Mouse (Mus musculus) limb, embryonic 11.5 days (tissue): Measurements from ENCODE around the gene Usf2. TPM values are rescaled to one million over a fixed set of nuclear protein-coding genes. Genes with fewer than 3 reads are reported as not detected.

Source experiments
- ATAC-seq: fragments of 200-750 bp; cut with Nextera tagmentation; 2 replicates; pipeline ENCODE4 v1.8.0; 2017; ENCODE audit warnings: low read depth; ENCODE audit not compliant: insufficient number of reproducible peaks, low FRiP score, low TSS enrichment
- DNase-seq: peaks from one replicate; pipeline ENCODE4 v3.0.0-alpha.2; 2015; ENCODE audit warnings: low spot score
- H3K27ac ChIP-seq: fragments of 300-500 bp; sonication (generic); replicated peaks from 2 replicates; pipeline ENCODE4 v1.5.1; 2014; ENCODE audit warnings: low read depth, mild to moderate bottlenecking, low read length
- H3K27me3 ChIP-seq: fragments of 300-500 bp; sonication (generic); 2 replicates; pipeline ENCODE4 v1.6.1; 2014; ENCODE audit warnings: mild to moderate bottlenecking, low read length, mixed read lengths; ENCODE audit not compliant: control insufficient read depth, insufficient read depth
- H3K36me3 ChIP-seq: fragments of 300-500 bp; sonication (generic); 2 replicates; pipeline ENCODE4 v1.6.1; 2014; ENCODE audit warnings: mild to moderate bottlenecking, low read length, moderate library complexity, mixed read lengths; ENCODE audit not compliant: control insufficient read depth, insufficient read depth
- H3K4me1 ChIP-seq: fragments of 300-500 bp; sonication (generic); 2 replicates; pipeline ENCODE4 v1.6.1; 2014; ENCODE audit warnings: low read length, mixed read lengths; ENCODE audit not compliant: control insufficient read depth, insufficient read depth
- H3K4me2 ChIP-seq: fragments of 300-500 bp; sonication (generic); 2 replicates; pipeline ENCODE4 v1.6.1; 2014; ENCODE audit warnings: low read depth, mild to moderate bottlenecking, moderate library complexity; ENCODE audit not compliant: severe bottlenecking
- H3K4me3 ChIP-seq: fragments of 300-500 bp; sonication (generic); 2 replicates; pipeline ENCODE4 v1.5.1; 2014; ENCODE audit warnings: low read depth, low read length
- H3K9ac ChIP-seq: fragments of 300-500 bp; sonication (generic); 2 replicates; pipeline ENCODE4 v1.6.1; 2014; ENCODE audit warnings: mild to moderate bottlenecking, low read length
- H3K9me3 ChIP-seq: fragments of 300-500 bp; sonication (generic); 2 replicates; pipeline ENCODE4 v1.6.1; 2016; ENCODE audit warnings: low read length; ENCODE audit not compliant: control insufficient read depth
- WGBS: fragments of 180-500 bp; shearing (Covaris S2); extraction: QIAGEN DNeasy Blood & Tissue Kit; methylation state at CpG from one replicate; pipeline ENCODE4 v1.1.7; 2014; 5-methylcytosine and 5-hydroxymethylcytosine counted together
- polyA plus RNA-seq: library from polyadenylated mRNA; unstranded; fragments of >200 nt; fragmentation: Nextera tagmentation; extraction: Ambion mirVana; gene quantifications from 2 replicates; pipeline ENCODE4 v1.2.1, GENCODE M21; 2014

Usf2 gene
- polyA plus RNA-seq, 1 experiment from 2014 or later, result 29.7 TPM

DNA sequence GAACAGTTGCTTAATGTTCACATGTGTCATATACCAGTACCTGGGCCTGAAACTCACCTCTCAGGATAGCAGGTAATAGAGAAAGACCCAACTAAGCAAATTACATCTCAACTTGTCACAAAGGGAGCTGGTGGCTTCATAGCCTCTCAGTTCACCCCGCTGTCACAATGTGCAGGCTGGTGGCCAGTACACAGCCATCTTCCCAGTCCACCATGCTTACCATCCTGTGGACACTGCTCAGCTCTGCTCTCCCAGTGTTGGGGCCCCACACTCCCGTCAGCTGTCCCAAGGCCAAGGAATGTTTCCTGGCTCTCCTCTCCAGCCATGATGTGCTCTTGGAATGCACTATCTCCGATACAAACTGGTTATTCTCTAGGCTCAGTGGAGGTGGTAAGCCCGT lies 25.1 kb upstream of the Usf2 start:
- Histone ChIP-seq H3K27me3 (no peaks in the 10 kb centered on the region), H3K9me3 (no peaks in the 10 kb centered on the region), H3K27ac (no peak overlapping the region), H3K4me3 (no peak overlapping the region), H3K9ac (no peak overlapping the region), H3K4me1 (no peaks in the 10 kb centered on the region), H3K36me3 (no peaks in the 10 kb centered on the region), H3K4me2 (no peak overlapping the region)
- DNase-seq (no peak), ATAC-seq (no peak)
- WGBS, result 90% methylated on average over 4 of the region's 4 CpGs

DNA sequence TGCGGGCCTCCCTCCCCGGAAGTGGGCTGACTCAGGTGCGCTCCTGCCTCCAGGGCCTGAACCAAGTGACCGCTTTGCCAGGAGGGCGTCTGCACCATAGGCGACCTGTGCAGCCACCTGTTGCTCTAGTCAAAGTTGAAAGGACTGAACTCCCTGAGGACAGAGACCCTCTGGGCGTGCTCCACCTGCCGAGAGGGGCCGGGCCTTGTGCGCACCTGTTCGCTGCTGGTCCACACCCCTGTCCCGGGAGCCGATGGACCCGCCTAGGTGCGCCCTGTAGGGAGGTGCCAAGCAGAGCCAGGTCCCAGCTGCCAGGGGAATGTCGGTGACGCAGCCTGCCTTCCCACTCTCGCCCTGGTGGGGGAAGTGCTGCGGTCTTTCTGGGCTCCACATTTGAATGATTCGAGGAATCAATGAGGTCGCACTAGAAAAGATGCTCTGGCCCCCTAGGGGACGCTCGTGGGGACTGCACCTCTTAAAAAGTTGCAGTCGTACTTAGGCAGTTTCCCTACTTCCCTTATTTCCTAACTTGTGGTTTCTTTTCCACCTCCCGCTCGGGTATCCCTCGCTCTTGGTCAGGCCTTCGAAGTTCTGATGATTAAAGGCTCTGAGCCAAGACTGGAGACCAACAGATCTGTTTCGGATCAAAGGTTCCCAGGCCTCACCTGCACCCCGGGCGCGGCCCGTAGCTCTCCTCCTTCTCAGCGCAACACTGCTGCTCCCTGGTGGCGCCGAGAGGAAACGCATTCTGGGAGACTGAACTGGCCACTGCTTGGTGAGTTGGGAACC lies 17.1 kb upstream of the Usf2 start, which contains the start of gene Fam187b:
Gene Fam187b (plus strand): TSS at position 290 of the 789 bp plus-strand sequence.
- peak within 1 kb of the TSS; percentile 51 for H3K4me2 ChIP-seq
- H3K4me3 ChIP-seq, result peak within 1 kb of the TSS; percentile 40
- peak; percentile 73 for ATAC-seq
- 0 out of 2 replicates have a peak, but pooled peaks cover 4% of the 10 kb centered on the region for H3K4me1 ChIP-seq
- no peaks in the 10 kb centered on the region for H3K36me3 ChIP-seq
- WGBS, result under 1% methylated on average over 37 of the region's 37 CpGs
- H3K9ac ChIP-seq, result peak within 1 kb of the TSS; percentile 38
- H3K27me3 ChIP-seq, result peaks cover 18% of the 10 kb centered on the region
- H3K27ac ChIP-seq, result no peak within 1 kb of the TSS
- H3K9me3 ChIP-seq, result no peaks in the 10 kb centered on the region
- peak; percentile 92 for DNase-seq

DNA sequence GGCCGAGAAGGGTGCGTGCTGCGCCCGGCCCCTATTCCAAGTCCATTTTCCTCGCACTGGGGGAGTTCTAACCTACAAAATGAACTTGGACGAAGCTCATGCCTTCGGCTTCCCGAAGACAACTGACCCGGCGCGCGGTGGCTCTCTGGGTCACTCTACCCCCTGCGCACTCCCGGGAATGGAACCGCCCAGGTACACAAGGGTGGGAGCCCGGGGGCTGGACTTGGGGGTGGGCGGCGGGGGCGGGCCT lies 16.6 kb upstream of the Usf2 start, which contains the start of gene Lsr:
Gene Lsr (minus strand): TSS at position 214 of the 250 bp plus-strand sequence.
- peak within 1 kb of the TSS; percentile 51 for H3K4me2 ChIP-seq
- H3K27me3 ChIP-seq, result peaks cover 18% of the 10 kb centered on the region
- H3K9me3 ChIP-seq, result no peaks in the 10 kb centered on the region
- H3K4me1 ChIP-seq, result 0 out of 2 replicates have a peak, but pooled peaks cover 4% of the 10 kb centered on the region
- H3K4me3 ChIP-seq, result peak within 1 kb of the TSS; percentile 40
- no peaks in the 10 kb centered on the region for H3K36me3 ChIP-seq
- H3K27ac ChIP-seq, result no peak within 1 kb of the TSS
- WGBS, result under 1% methylated on average over 19 of the region's 19 CpGs
- peak within 1 kb of the TSS; percentile 38 for H3K9ac ChIP-seq
- ATAC-seq (peak; percentile 49), DNase-seq (no peak)

GRCm38 (mm10) chr7:30972426-30973250 lies 16.0 kb upstream of the Usf2 start:
- Histone ChIP-seq H3K4me1 (0 out of 2 replicates have a peak, but pooled peaks cover 4% of the 10 kb centered on the region), H3K4me3 (peak overlapping the region; percentile 40), H3K9me3 (no peaks in the 10 kb centered on the region), H3K9ac (peak overlapping the region; percentile 38), H3K36me3 (no peaks in the 10 kb centered on the region), H3K4me2 (peak overlapping the region; percentile 51), H3K27ac (no peak overlapping the region), H3K27me3 (peaks cover 18% of the 10 kb centered on the region)
- no peak for DNase-seq
- 3% methylated on average over 41 of the region's 41 CpGs for WGBS
- 0 out of 2 replicates have a peak, but pooled peaks have one; percentile 46 for ATAC-seq

DNA sequence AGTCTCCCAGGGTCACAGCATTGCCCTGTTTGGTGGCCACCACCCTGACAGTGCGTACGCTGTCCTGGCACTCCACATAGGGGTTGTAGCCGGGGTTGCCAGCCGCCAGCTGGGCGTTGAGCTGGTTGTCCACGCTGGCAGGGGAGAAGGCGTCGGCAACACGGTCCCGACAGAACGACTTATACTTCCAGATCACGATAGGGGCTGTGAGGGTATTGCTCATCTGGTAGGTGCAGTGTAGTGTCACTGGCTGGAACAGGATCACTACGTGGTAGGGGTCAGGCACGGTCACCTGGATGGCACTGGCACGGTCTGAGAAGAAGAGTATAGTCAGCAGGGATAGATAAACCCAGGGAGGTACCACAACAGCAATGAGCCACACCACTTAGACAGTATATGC lies 15.3 kb upstream of the Usf2 start:
- no peak overlapping the region for H3K27ac ChIP-seq
- ATAC-seq (no peak), DNase-seq (no peak)
- no peak overlapping the region for H3K9ac ChIP-seq
- no peaks in the 10 kb centered on the region for H3K9me3 ChIP-seq
- peaks cover 18% of the 10 kb centered on the region for H3K27me3 ChIP-seq
- H3K36me3 ChIP-seq, result no peaks in the 10 kb centered on the region
- H3K4me2 ChIP-seq, result peak overlapping the region; percentile 51; the same call in 1 of the 2 replicates
- H3K4me1 ChIP-seq, result 0 out of 2 replicates have a peak, but pooled peaks cover 4% of the 10 kb centered on the region
- WGBS, result 93% methylated on average over 15 of the region's 15 CpGs
- no peak overlapping the region for H3K4me3 ChIP-seq

DNA sequence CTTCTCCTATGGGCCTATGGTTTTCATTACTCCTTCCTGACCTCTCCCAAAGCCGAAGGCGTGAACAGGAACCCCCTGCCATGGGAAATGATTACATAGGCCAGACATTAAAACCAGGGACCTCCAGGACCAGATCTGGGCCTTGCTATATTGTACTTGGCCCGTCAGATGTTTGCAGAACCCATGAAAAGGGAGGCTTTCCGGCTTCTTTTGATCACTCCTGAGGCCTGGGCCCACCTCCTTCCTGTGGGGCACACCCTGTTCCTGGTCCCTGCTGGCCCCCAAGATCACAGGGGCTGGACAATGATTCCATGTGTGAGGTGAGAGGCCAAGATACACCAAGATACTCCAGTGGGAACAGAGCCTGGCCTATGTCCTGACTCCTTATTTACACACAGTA lies 12.6 kb upstream of the Usf2 start:
- Histone ChIP-seq H3K27ac (no peak overlapping the region), H3K9ac (no peak overlapping the region), H3K4me2 (no peak overlapping the region), H3K4me3 (no peak overlapping the region), H3K4me1 (0 out of 2 replicates have a peak, but pooled peaks cover 4% of the 10 kb centered on the region), H3K36me3 (no peaks in the 10 kb centered on the region), H3K27me3 (peaks cover 18% of the 10 kb centered on the region), H3K9me3 (no peaks in the 10 kb centered on the region)
- 68% methylated on average over 4 of the region's 4 CpGs for WGBS
- no peak for ATAC-seq
- DNase-seq, result no peak

DNA sequence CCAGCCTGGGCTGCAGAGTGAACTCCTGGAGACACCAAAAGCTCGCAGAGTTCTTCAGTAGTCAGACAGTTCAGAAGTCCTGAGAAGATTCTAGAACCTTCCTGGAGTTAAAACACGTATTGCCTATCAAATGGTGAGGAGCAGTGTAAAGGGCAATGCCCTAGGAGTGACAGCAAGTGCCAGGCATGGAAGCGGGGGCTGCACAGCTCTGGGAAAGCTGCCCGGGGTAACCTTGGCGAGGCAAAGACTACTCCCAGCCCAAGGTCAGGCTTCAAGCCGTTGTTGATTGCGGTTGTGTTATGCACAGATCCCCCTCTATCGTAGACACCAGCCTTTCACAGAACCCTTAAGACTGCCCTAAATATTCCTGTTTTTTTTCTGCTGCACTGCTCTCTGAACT lies 12.0 kb upstream of the Usf2 start:
- H3K4me2 ChIP-seq, result no peak overlapping the region
- H3K9me3 ChIP-seq, result no peaks in the 10 kb centered on the region
- no peak overlapping the region for H3K9ac ChIP-seq
- 0 out of 2 replicates have a peak, but pooled peaks cover 4% of the 10 kb centered on the region for H3K4me1 ChIP-seq
- no peaks in the 10 kb centered on the region for H3K36me3 ChIP-seq
- WGBS, result 93% methylated on average over 8 of the region's 8 CpGs
- peaks cover 18% of the 10 kb centered on the region for H3K27me3 ChIP-seq
- ATAC-seq, result no peak
- H3K27ac ChIP-seq, result no peak overlapping the region
- DNase-seq, result no peak
- H3K4me3 ChIP-seq, result no peak overlapping the region

DNA sequence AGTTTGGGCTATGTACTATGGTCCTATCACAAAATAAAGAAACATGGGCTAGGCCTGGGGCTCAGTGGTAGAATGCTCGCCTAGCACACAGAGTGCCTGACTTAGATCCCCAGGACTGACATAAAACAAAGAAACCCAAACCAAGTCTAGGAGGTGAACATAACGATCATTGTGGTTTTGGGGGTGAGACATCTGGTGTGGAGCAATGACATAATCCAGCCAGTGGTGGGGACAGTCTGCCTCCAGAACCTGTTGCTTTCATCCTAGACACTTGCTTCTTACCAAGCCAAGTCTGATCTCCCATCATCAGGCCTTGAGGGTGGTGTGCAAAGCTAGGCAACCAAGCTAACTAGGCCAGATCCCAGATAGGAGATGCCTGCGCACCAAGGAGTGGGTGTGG lies 10.1 kb upstream of the Usf2 start:
- Histone ChIP-seq H3K27ac (no peak overlapping the region), H3K9ac (no peak overlapping the region), H3K36me3 (no peaks in the 10 kb centered on the region), H3K9me3 (no peaks in the 10 kb centered on the region), H3K4me3 (no peak overlapping the region), H3K4me1 (no peaks in the 10 kb centered on the region), H3K4me2 (no peak overlapping the region), H3K27me3 (no peaks in the 10 kb centered on the region; the same call in 1 of the 2 replicates)
- 64% methylated on average over 3 of the region's 3 CpGs for WGBS
- ATAC-seq (no peak), DNase-seq (no peak)
